Mouse (Mus musculus): ENCODE data around the gene Cetn4.

DNA sequence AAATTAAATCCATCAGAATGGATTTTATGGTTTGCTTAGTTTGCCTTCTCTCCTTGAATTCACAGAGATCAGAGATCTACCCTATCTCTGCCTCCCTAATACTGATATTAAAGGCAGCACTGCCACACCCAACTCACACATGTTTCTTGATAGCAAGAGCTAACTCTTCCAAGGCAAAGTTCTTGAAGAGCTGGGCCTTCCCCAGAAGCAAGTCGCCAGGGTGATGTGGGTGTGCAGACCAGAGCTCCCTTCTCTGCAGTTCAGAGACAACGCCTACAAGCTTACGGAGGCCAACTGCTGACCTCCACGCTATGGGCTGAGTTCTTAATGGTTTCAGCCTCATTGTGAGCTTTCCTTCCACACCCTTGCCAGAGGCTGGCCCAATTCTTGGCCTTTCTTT is 29.3 kb downstream of the Cetn4 start:
- no peak for TF ChIP-seq GATA1 (IDR thresholded peaks at IDR 0.05; ENCODE audit: borderline replicate concordance, low read length)
- TF ChIP-seq FLI1 (IDR thresholded peaks at IDR 0.05; ENCODE audit: low read length): no peak
